Mouse (Mus musculus) cerebellum, adult 9-10 months (tissue): ENCODE results near the gene Tmem88.

Experiments
- DNase-seq: peaks from one replicate; pipeline ENCODE4 v3.0.0; 2022

Tmem88 gene

GRCm38 (mm10) chr11:69398059-69398458 lies at the start of gene Tmem88:
Gene Tmem88, minus strand, starts transcription at chr11:69398234.
- DNase-seq: peak; percentile 69

DNA sequence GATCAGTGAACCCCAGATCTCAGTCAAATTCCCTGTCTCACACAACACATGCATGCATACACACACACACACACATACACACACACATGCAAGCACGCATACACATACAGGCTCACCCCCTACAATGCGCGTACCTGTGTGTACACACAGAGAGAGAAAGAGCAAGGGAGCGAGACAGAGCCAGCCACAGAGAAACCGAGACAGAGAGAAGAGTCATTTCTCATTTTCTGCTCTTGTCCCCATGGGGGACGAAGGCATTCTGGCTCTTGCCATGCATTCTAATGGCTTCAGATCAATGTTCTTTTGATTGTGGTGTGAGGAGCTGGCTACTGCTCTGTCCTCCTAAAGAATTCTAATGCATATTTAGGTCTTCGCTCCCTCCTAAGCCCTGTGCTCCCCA lies 49.3 kb upstream of the Tmem88 start:
- DNase-seq: no peak

DNA sequence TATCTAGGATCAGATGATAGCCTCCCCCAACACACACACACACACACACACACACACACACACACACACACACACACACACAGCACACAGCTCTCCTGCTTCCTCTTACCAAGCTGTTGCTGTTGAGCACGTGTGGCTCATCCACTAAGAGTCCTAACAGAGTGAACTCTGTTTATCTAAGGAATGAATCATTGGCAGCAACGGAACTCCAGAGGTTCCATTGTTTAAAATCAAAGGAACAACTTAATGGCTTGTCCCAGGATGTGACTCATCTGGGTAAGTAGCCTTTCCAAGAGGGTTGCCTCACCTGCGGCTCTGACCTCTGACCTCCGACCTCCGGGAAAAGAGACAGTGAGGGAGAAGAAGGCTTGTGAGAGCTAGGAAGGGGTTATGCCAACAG lies 45.3 kb upstream of the Tmem88 start:
- no peak for DNase-seq

DNA sequence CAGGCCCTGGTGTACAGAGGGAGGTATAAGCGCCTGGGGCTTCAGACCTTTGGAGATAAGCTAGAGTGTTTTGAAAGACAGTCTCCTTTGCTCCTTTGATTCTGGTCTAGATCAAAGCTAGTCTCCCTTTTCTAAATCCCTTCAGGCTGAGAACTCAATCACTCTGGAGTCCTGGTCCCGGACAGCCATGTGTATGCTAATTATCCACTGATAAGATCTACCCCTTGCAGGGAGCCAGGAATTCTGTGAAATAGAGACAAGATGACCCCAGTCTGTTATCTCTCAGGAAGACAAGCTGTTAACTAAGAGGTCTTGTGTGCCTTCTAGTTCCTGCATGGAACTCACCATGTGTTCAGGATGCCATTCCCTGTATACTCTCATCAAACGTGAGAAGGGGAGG lies 39.3 kb upstream of the Tmem88 start:
- DNase-seq: no peak

DNA sequence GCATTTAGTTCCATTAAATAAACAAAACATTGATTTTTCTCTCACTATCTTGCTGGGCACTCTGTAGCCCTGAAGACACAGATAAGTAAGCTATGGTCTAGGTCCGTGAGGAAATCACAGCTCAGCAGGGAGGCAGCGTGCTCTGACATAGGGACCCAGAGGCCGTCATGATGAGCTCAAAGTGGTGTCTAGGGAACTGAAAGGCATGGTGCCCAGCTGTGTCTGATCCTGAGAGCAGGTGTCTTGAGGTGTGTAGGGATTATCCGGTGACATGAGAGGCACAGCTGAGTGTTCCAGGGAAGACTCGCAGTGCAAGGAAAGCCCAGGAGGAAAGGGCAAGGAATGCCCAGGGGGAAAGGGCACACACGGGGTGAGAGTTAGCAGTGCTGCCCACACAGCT lies 35.2 kb upstream of the Tmem88 start:
- no peak for DNase-seq

DNA sequence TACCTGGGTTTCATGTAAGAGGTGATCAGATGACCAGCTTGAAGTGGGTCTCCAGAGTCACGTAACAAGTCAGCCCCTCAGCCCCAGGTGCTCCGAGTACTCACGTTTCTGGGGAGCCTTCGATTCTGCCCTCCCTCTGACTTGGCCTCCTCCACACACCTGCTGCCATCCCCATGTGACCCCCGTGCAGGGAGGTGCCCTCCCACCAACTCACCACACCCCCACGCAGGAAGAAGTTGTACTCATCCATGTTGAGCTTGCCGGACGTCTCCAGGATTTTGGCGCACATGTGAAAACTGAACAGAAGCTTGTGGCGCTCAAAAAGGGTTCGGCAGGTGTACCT lies 34.6 kb upstream of the Tmem88 start:
- no peak for DNase-seq

- DNase-seq: peak; percentile 94
These were observed 34.0 kb upstream of the Tmem88 start for GRCm38 (mm10) chr11:69431829-69432639.

GRCm38 (mm10) chr11:69430631-69431030 lies 32.6 kb upstream of the Tmem88 start:
- no peak for DNase-seq

- DNase-seq: no peak
These were observed 31.3 kb upstream of the Tmem88 start for GRCm38 (mm10) chr11:69429313-69429712.

DNA sequence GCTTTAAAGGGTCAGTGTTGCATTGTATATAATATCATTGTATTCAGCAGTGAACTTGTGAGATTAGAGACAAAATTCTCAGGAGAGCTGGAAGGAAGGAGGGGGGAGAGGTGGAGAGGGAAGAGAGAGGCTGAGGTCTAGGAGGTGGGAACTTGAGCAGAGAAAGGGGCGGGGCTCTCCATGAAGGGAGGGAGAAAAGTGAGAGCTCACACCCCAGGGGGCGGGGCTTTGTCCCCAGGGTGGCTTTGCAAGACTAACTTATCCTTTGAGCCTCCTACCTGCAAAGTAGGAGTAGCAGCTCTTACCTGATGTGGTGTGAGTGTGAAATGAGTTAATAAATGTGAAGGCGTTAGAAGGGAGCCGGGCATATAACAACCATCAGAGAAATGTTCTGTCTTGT lies 30.7 kb upstream of the Tmem88 start:
- no peak for DNase-seq

DNA sequence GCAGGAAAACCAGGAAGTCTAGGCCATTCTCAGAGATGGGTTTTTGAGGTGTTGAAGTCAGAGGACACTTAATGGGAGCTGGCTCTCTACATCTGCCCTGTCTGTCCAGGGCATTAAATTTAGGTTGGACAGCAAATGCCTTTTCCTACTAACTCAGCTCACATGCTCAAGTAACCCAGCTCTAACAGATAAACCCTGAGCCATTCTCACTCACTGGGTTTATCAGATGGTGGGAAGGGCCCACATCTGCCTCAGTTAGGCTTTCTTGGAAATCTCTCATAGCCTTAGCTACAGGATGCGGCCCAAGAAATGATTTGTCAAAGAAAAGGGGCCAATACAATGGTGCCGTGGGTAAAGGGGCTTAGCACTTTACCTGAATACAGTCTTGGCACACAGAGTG lies 28.2 kb upstream of the Tmem88 start:
- DNase-seq: no peak

DNA sequence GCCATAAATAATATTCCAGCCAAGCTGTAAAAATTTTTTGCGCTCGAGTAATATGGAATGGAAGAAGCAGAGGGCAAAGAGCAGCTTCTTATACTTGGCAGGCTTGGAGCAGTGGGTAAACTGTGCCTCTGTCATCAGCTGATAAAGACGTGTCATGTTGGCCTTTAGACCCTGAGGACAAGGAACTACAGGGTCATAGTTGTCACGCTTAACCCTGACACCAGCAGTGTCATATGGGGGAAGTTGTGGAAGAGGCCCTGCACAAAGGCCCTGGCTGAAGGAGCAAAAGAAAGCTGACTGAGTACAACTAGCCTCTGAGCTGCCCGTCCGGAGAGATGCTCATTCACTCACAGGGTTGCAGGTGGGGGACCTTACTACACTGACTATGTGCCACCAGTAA lies 25.9 kb upstream of the Tmem88 start:
- DNase-seq: no peak

- peak; percentile 54 for DNase-seq
These were observed 24.8 kb upstream of the Tmem88 start for GRCm38 (mm10) chr11:69422842-69423241.

DNA sequence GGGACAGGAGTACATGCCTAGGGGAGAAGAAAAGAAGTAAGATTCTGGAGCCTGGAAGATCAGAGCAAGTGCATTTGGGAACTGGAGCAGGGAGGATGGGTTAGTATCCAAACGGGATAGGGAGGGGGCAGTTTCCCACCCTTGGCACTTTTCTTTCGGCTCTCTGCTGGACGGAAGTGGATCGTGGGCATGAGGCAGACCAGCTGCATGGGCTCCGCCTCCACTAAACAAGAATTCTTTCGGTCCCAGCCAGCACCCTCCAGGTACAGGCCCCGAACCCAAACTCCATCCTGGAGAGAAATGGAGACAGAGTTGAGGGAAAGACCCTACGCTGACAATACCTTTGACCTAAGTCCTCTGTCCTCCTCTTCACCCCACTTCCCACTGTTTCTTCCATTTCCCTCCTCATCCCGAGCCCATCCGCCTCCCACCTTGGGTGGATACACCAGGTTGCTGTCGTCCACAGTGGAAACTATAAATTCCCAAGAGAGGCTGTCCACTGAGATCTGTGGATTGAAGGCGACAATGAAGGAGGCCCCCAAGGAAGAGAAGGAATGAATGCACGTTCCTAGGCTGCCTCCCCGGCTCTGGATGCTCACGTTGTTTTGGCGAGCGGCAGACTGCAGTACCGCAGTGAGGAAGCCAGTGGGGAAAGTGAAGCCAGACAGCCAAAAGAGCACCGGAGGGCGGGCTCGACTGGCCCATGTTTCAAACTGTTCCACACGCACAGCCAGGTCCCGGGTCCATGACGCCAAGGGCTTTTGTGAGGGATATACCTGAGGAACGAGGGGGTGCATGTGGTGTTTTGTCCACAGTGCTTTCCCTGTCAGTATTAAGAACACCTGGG lies 23.3 kb upstream of the Tmem88 start:
- DNase-seq: peak; percentile 54

DNA sequence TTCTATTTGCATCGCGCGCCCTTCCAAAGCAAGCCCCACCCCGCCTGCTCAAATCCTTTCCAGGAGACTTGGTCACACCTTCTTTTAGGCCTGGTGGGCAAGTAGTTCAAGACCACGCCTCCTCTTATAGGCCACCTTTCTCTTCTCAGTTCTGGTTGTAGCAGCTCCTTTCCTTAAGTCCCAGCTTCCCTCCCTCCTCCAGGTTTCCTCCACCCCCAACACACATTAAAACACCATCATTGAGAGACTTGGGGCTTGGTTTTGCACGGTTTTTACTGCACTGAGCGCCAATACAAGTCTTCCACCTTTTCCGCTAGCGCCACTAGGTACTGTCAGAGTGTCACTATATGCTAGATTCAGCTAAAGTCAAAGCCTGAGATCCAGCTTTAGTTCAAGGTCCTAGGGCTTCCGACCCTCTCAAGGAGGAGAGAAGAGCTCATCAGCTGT lies 22.5 kb upstream of the Tmem88 start:
- DNase-seq: no peak

GRCm38 (mm10) chr11:69419813-69420553 lies 21.9 kb upstream of the Tmem88 start:
- peak; percentile 75 for DNase-seq

GRCm38 (mm10) chr11:69419443-69419812 lies 21.4 kb upstream of the Tmem88 start:
- DNase-seq: peak; percentile 70

DNA sequence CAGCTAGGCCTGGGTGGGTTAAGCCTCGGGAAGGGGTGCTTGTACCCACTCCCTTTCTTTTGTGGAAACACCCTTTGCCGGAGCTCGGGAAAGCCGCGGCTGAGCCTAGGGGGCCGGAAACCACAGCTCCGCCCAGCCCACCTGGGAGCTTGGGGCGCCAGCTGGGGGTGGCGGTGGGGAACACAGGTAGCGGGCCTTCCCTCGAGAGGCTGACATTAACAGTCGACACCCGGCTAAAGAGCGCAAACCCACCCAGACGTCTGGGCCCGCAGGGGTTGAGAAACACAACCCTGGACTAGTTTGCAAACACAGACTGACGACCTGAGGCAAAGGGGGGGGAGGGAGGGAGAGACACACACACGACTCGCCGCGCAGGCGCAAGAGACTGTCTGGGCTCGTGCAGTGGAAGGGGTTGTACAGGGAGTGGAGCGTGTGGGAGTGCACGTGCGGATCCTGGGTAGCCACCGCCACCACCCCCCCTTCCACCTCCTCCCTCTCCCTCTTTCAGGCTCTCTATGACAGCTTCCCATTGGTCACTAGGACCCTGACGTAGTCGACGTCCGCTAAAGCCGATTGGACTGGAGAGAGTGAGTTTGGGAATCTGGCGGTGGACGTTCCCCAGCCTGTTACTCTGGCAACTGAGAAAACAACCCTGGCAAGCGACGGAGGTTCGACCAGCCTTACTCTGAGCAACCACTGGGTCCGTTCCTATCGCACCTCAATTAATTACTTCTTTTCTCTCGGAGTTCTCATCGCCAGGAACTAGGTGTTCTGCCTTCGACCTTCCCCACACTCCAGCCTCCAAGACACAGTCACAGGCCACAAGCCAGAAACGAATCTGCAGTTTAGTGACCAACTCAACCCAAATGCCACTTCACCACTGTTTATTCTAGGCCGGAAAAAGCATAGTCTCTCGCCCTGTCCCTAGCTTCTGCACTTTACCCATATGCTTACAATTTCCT lies 20.7 kb upstream of the Tmem88 start:
- DNase-seq: peak; percentile 96

DNA sequence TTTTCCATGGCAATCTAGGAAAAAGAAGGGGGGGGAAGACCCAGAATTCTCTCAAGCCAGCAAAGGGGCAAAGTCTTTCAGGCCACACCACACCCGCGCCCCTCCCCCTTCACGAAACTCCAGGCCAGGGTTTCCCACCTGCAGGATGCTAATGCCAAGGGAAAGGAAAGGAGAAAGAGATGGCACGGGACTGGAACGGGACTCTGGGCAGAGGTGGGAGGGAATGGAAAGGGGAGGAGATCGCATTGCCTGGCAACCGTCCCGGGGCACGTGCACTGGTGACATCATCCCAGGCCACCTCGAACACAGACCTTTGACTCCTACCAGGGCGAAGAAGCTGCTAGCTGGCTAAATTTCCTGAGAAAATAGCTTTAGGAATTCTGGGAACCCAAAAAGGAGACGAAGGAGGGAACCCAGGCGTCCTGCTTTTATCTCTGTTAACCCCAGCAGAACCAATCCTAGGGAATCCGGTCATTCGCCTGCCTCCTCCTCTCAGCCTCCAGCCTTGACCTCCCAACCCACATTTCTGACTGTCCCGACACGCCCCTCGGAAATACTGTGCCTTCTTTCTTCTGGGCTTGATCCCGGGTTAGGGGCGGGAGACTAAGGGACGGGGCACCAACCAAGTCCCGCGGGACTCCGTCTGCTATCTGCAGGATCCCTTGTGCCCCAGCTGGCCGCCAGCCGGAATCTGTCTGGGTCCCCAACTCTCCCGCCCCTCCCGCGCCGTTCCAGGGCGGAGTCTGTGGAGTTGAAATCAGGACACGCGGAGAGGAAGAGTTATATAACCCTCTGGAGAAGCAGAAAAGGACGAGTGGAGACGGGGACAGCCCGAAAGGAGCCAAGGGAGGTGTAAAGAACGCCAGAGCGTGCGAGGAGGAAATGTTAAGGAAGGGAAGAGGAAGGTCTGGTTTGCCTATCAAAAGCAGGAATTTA lies 19.7 kb upstream of the Tmem88 start:
- peak; percentile 98 for DNase-seq

DNA sequence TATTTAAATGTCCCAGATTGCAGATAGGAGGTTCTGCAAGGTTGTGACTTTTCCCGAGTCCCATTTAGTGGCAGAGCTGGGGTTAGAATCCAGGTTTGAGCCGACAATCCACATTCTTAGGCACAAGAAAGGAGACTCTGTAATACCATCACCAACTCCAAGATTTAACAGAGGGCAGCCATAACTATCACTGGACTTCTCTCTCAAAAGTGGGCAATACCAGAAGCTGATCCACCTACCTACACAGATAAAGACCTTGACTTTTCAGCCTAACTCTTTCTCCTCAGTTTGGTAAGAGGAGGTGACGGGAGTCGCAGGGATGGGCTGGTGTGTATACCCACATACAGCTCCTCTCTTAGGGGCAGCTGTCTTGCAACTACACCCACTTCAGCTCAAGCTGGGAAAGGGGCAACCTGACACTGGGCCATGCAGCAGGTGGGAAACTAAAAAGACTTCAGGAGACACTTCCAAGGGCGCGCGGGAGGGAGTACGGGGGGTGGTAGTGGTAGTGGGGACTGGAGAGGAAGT lies 19.0 kb upstream of the Tmem88 start:
- DNase-seq: no peak

DNA sequence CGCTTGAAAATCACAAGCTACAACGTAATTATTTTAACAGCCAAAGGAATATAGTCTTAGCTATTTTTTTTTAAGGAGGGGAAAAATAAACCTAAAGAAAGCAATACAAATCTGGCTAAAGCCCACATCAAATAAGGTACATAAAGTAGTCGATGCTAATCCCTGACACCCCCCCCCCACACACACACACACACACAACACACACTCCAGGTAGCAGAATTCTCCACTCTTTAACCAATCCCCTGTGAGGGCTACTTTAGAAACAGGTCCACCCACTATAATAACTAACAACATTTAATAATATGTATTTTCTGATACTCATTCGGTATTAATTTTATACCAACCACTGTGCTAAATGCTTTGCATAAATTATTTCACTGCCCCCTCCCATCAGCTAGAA lies 18.5 kb upstream of the Tmem88 start:
- peak; percentile 56 for DNase-seq
